Mouse (Mus musculus) left cerebral cortex, postnatal 4 days (tissue): ENCODE measurements around the gene Cdk5rap2. TPM values are rescaled to one million over a fixed set of nuclear protein-coding genes. Genes with fewer than 3 reads are reported as not detected.

ENCODE experiments used
- DNase-seq: peaks from one replicate; pipeline ENCODE4 v3.0.0-alpha.2; 2022
- intact Hi-C: fragments of 180-260 bp; cut with DNase I; formaldehyde crosslinking; loops from one replicate; pipeline ENCODE4 v1.15.1; 2025
- total RNA-seq, 2 experiments: library from RNA; stranded (reverse); gene quantifications; 2 replicates each; pipeline ENCODE4 v1.2.3; 2021

Cdk5rap2 gene
- total RNA-seq, 2 experiments from 2014 or later, result 15.2 to 23.1 TPM

DNA sequence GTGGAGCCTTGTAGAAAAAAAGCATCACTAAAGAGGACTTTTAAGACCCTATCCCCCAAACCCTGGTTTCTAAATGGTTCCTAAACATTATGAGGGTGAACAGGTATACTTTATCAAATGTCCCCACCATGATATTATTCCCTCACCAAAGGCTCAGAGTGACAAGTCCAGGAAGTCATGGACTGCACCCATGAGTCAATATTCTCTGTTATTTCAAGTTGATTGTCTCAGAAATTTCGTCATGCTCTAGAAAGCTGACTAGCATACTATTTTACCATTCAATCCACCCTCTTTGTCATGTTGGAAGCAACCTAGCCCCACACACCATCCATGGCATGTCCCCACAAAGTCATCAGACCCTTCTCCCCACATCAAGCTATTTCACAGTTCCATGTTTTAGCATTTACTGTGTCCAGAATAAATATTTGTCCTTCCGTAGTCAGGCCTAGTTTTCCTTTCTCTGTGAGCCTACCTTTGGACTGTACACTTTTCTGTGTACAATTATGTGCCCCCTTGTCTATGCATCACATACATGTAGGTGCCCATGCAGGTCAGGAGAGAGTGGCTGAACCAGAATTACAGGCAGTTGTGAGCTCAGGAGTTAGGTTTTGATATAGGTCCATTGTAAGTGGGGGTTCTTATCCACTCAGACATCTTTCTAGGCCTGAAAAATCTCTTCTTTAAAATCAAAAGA is 142.9 kb downstream of the Cdk5rap2 start:
- no peak for DNase-seq
- intact Hi-C loops, result no loop called here

DNA sequence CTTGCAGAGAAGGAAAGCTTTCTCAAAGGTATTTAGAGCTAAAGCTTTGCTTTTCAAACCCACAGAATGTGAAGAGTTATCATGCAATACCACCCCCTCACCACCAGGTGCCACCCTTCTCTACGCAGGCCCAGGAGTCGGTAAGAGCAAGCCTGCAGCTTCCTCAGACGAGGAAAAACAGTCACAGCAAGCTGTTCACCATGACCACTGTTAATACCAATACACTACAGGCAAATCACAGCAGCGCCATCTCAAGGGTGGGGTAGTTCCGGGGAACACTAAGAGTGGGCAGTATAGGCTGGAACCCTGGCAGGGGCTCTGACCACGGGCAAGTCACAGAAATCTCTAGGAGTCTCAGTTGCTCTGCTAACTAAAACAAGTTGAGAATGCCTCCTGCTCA is 145.0 kb downstream of the Cdk5rap2 start:
- DNase-seq, result peak; percentile 36
- intact Hi-C loops, result no loop called here

DNA sequence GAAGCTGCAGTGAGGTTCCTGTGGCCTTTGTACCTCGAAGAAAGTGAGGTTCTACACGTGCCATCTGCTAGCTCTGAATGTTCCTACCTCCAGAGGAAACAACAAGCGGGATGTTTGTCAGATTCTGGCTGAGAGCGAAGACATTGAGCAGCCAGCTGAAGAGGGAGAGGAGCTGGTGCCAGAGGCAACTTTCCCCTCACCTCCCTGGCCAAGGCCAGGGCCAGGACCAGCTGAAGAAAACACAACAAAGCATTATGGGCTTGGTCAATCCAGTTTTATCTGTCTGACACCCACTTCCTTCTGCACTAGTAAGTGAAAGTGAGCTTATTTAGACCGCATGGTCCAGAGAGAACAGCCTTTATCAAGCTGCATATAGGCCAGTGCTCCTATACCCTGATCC is 147.4 kb downstream of the Cdk5rap2 start:
- DNase-seq, result no peak
- intact Hi-C loops, result no loop called here

DNA sequence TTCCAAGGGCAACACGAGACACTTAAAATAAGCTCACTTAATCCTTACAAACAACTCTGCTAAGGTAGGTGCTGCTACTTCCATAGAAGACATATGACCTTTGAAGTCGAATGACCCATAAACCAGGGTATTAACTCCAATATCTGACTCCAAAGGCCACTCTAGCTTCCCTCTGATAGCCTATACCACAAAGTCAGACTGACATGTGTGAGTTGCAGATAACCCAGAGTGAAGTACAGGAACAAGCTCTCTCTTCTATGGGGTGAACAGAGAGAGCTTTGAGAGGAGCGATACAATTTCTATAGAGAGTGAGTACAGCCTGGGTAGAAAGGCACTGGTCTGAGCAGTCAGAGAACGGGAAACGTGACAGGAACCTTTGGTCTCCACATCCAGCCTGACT is 148.9 kb downstream of the Cdk5rap2 start:
- intact Hi-C loops, result no loop called here
- no peak for DNase-seq

DNA sequence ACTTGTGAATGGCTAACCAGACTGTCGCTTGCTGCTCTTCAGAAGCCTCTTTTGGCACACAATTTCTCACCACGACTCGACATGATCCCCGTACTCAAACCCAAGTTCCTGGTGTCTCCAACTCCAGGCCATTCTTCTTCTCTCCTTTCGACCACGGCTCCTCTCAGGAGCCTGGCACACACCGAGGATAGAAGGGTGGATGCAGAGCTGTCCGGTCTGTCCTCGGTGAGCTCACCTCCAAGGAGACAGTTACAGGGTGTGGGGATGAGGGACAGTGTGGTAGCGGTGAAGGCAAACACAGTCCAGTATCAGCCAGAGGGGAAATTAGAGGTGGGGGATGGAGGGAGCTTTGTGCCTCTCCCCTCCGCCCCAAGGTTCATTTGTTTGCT is 149.8 kb downstream of the Cdk5rap2 start:
- no peak for DNase-seq
- intact Hi-C loops, result no loop called here

DNA sequence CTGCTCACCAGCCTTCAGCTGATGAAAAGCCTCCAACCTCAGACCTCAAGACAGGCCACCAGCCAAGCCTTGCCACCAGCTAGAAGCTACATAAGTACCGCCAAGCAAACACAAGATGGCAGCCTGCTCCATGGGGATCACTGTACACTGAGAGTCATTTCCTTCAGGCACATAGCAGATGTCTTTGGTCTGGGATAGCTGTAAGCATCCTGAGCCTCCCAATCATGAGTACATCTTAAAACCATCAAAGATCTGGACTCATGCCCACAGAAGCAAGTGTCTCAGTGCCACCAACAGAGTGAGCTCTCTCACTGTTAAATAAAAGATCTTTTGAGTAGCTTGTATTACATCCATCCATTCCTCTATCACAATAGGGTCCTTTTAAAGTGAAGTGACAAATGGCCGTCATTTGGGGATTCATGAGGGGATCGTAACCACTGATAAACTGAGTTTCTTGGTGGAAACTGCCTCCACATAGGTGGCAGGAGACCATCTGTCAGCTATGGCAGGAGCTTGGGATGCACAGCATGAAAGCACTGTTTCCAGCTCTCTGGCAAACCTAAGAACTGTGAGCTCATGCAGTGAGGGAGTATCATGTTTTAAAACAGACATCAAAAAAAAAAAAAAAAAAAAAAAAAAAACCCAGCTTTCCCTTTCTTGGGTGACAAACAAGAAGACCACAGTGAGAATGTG is 150.4 kb downstream of the Cdk5rap2 start:
- intact Hi-C loops, result no loop called here
- DNase-seq, result peak; percentile 70

DNA sequence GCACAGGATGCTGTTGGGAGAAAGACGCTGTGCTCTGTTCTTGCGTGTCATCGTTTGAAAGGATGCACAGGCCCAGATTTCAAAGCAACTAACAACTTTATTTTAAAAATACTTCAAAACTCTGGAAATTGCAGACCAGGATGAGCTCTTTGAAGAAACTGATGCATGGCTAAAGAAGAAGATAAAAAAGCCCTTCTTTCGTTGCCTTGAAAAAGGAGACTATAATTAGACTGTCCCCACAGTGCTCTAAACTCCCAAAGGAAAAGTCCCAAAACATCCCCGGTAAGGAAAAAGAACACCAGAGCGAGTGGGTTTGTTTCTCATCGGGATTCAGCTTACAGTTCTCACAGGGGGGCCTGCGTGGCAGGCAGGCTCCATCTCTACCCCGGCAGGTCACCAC is 151.4 kb downstream of the Cdk5rap2 start:
- intact Hi-C loops, result no loop called here
- DNase-seq, result no peak

DNA sequence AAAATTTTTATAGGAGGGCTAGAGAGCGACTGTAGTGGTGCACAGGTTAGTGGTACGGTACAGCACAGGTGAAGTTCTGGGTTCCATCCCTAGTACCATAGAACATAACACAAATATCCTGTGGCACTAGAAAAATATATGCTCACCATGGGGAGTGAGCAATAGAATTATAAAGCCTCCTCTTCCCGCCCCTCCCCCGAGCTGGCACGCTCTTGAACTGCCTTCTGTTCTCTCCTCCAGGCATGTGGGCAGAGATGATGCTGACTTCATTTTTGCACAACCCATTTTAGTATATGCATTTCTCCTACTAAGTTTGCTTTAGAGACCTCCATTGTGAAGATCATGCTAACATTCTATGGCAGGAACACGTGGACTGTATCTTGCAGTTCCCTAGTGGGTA is 152.0 kb downstream of the Cdk5rap2 start:
- DNase-seq, result peak; percentile 80
- intact Hi-C loops, result no loop called here

DNA sequence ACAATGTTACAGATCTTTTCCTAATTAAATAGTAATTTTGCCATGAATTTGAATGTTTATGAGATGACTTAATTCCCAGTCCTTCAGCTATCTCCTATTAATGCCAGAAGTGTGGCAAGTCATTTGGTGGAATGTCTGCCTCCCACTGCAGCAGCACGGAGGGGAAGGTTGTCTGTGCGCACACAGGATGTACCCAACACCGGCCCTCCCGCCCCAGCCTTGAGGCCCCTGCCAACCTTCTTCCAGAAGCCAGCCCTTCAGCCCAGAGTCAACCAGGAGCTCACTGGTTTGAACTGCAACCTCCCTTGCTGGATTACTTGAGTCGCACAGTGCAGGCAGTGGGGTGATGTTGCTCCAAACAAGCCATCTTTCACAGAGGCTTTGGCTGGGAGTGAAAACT is 158.5 kb downstream of the Cdk5rap2 start:
- no peak for DNase-seq
- intact Hi-C loops, result no loop called here

DNA sequence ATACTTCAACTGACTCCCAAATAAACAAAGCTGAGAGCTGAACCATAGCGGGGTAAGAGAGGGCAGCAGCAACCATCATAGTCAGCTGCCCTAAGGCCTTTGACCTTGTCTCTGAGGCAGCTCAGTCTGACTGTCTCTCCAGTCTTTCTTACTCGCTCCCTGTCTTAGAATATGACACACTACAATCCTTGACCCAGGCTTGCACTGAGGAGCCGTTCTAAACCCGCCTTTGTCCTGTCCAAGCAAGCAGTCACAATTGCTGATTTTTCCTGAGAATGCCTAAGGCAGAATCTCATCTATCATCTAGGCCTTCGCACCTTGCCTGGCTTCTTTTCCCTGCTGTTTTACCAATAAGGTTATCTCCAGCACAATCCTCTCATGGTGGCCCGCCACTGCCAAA is 164.5 kb downstream of the Cdk5rap2 start:
- no peak for DNase-seq
- intact Hi-C loops, result no loop called here

DNA sequence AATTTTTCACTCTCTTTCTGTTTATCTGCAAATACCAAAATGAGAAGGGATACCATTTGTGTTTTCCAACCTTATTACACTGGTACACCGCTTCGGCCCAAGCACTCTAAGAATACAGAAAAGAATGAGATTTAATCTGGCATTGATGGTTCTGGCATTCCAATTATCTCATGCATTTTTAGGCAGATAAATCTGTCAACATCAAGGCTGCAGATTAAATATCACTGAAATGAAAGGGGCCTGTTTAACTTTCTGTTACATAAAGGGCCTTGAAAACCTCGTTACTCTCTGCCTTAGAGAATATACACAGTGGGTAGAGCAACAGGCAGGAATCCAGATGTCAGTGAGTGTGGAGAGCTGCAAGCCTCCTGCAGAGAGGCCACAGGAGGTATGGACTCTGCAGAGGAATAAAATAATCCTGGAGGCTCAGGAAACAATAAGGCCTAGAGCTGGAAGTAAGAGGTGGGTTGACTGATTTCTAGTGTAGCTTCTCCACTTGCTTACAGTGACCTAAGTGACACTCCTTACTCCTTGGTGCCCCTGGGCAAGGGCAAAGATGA is 166.6 kb downstream of the Cdk5rap2 start:
- intact Hi-C loops, result no loop called here
- DNase-seq, result no peak

DNA sequence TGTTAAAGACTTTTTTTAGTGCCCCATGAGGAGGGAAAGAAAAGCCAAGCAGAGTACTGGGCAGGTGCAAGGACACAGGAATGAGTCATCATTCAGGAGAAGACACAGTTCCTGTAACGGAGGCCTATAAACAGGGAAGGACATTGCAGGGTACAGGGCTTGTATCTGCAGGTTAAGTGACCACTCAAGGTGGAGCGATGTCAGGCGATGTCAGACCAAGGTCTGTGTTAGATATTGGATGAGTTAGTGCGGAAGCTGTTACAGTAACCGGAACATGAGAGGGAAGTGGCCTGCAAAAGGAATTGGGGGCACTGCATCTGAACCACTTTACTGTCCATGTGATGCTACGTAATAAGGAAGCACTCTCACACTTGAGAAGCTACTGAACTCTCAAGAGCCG is 170.5 kb downstream of the Cdk5rap2 start:
- intact Hi-C loops, result no loop called here
- DNase-seq, result no peak

DNA sequence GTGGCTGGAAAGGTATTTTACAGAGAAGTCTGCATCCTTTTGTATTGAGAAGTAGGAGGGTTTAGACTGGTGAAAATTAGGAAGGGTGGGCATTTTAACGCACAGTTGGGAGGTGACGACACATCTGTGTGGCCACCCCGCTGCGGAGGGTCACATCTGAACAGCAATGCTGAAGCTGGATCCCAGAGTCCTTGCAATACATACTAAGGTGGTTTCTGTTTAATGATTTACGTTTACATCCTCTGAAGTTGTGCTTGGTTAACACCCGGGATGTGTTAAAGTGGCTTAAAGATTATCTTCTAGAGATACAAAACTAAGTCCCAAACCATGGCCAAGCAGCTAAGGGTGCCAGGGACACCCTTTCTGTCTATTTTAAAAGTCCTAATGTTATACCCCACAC is 171.4 kb downstream of the Cdk5rap2 start:
- DNase-seq, result no peak
- intact Hi-C loops, result no loop called here

DNA sequence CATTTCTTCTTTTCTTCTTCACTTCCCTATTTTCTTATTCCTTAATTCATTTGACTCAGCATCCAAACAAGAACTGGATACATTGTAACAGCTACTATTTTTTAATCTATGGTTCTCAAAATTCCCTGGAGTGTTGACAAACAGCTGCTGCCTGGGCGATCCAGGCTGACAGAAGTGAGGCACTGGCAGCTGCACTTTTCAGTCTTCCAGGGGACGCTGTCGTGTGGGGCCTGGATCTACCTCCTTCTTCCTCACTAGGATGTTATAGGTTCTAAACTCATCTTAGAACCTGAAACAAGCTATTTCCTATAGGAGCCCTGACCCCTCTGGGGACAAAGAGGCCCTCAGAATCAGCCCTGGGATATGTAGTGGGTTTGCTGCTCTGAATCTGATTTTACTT is 177.9 kb downstream of the Cdk5rap2 start:
- DNase-seq, result no peak
- intact Hi-C loops, result no loop called here

DNA sequence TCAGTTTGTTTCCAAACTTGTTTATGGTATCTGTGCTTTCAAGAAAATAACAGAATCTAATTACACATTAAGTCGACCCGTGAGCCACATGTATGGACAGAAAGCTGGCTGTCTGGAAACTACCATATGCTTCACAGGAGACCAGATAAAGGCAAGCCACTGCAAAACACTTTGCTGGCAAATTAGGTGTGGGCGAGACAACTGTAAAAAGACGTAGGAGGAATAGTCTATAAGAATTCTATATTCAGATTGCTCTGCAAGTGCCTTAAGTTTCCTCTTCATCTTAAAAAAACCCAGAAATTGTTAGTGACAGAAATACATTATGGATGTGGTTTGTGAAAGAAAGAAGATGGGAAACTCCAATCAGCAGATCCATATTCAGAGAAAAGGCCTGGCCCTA is 180.4 kb downstream of the Cdk5rap2 start:
- DNase-seq, result no peak
- intact Hi-C loops, result no loop called here

DNA sequence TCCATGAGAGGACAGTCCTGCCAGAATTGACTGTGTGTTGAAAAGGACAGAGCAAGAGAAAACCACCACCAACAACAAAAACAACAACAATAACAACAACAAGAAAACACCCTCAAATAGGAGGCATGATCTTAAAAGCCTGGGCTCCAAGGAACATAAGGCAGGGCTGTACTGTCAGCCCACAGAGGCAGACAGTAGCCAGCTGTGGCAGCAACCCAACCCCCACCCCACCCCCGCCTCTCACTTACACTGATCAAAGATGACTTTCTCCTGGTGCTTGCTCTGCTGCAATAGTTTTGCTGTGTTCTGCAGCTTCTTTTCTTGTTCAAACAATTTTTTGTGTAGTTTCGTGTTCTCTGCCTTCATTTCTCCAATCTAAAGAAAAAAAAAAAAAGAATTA is 181.9 kb downstream of the Cdk5rap2 start:
- no peak for DNase-seq
- intact Hi-C loops, result no loop called here

DNA sequence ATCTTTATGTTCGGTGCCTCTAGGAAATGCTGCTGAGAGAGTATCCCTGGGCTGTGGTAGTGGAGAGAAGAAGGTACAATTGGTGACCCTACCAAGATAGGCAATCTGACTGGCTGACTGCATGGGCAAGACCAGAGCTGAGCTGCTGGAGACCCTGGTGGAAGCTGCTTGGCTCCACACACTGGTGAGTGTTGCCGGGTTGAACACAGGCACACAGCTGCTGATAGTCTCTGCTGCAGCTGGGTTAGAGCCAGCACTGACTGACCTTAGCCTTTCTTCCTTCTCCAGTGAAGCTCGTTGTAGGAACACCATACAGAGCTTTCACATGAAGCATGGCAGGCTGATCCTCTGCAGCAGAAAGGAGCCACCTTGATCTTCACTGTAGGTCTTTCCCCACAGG is 182.6 kb downstream of the Cdk5rap2 start:
- intact Hi-C loops, result no loop called here

DNA sequence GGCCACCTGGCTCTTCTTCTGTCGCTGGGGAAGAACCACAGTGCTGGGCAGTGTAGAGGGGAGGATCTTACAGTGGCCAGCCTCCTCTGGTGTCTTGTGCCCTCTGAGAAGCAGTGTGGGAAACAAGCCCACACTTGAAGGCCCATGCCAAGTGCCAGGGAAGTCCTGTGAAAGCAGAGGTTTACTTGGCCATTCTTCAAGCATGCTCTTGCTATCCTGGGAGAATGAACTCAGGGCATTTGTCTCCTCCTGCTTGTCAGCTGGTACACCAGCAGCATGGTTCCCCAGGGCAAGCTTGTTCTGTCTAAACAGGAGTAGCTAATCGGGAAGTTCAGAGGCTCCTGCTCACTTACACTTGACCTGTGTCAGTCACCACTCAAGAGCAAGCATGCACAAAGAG is 185.7 kb downstream of the Cdk5rap2 start:
- DNase-seq, result no peak
- intact Hi-C loops, result no loop called here

More for the DNA sequence above, 182.6 kb downstream of the Cdk5rap2 start:
- DNase-seq, result no peak

DNA sequence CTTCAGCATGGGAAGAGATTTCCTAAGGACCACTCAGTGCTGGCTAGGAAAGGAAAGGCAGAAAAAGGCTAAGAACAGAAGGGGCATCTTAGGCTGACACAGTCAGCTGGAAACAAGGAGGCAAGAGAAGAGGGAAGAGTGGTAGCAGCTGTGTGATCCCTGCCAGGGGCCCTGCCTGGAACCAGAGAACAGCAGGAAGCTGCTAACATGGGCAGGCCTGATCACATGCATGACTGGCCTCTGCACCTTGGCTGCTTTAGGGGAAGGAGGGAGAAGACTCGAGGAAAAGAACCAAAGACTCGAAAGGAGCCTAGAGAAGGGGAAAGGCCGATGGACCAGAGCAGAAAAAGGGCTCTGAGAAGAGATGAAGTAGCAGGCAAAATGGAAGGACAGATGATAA is 188.4 kb downstream of the Cdk5rap2 start:
- peak; percentile 13 for DNase-seq
- intact Hi-C loops, result no loop called here

DNA sequence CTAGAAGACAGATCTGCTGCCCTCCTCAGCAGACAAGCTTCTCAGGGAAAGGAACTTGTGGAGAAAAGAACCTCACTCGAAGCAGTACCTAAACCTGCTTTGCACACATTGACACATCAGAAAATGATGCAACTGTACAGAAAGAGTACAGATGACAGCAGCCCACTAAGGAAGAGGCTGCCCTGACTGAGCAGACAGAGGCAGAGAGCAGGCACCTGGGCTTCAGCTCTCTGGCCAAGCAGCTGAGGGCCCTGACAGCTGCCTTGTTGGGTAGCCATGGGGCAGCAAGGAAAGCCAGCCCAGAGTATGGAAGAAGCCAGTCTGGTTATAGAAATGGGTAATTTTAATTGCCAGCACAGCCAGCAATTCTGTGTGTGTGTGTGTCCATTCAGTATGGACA is 188.9 kb downstream of the Cdk5rap2 start:
- intact Hi-C loops, result no loop called here
- no peak for DNase-seq

DNA sequence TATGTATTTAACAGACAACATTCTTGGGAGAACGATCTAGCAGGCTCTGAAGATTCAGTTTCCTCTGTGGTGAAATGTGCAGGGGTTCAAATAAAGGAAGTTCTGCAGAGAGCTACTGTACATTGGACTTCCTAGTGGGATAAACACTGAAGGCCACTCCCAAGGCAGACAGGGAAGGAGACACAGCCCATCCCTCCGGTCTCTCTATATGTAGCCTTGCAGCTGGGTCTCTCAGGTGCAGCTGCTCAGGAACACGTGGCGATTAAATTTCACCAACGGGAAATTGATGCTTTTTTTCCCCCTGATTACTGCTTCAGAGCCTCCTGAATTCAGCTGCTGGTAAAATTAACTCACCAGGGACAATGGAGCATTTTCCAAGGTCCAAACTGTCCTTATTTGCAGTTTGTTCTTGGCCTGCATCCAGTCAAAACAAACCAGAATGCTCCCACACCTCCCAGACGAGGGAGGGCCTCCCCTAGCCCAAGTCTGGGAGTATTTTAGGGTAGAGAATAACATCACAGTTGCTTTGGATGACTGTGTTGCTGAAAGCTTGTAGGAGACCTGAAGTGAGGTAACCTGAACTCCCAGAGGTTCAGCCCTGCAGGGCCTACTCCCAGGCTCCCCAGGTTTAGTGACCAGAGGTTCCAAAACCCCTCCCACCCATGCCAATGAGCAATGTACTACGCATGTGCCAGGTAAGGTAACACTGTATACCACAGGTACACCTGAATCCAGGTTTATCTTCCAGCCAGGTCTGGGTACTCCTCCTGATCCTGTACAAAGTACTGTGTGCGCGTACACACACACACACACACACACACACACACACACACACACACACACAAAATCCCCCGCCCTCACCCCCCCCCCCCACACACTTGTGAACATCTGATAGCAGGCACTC is 189.7 kb downstream of the Cdk5rap2 start:
- intact Hi-C loops, result no loop called here
- no peak for DNase-seq
